Mouse (Mus musculus): ENCODE data around the gene Lct. TPM values are rescaled to one million over a fixed set of nuclear protein-coding genes. Genes with fewer than 3 reads are reported as not detected.

Gene Lct
- polyA plus RNA-seq, 1 experiment, result 0.57 TPM

- no peaks in the 10 kb centered on the region for H3K4me1 ChIP-seq (ENCODE audit: control insufficient read depth, insufficient read depth, low read length)
- no peaks in the 10 kb centered on the region for H3K27me3 ChIP-seq (ENCODE audit: control insufficient read depth, insufficient read depth, low read length)
Observed at GRCm38 (mm10) chr1:128295717-128296528, 32.2 kb downstream of the Lct start.

GRCm38 (mm10) chr1:128295296-128295695 lies 32.8 kb downstream of the Lct start:
- H3K27me3 ChIP-seq (ENCODE audit: control insufficient read depth, insufficient read depth, low read length), result no peaks in the 10 kb centered on the region
- H3K4me3 ChIP-seq (ENCODE audit: control insufficient read depth, low read depth, low read length), result no peak overlapping the region
- TF ChIP-seq POLR2A (IDR thresholded peaks at IDR 0.05; ENCODE audit: control insufficient read depth, low read depth, low read length) (no peak), CTCF (IDR thresholded peaks at IDR 0.05; ENCODE audit: control insufficient read depth, insufficient read depth, insufficient replicate concordance, low read depth, low read length) (no peak)
- H3K27ac ChIP-seq (ENCODE audit: control insufficient read depth, insufficient read depth, low read depth, low read length), result no peak overlapping the region
- H3K36me3 ChIP-seq (ENCODE audit: control insufficient read depth, insufficient read depth, low read length), result no peaks in the 10 kb centered on the region
- no peaks in the 10 kb centered on the region for H3K4me1 ChIP-seq (ENCODE audit: control insufficient read depth, insufficient read depth, low read length)

More at GRCm38 (mm10) chr1:128295717-128296528, 32.2 kb downstream of the Lct start:
- Histone ChIP-seq H3K36me3 (ENCODE audit: control insufficient read depth, insufficient read depth, low read length) (no peaks in the 10 kb centered on the region; the same call in 1 of the 2 replicates), H3K27ac (ENCODE audit: control insufficient read depth, insufficient read depth, low read depth, low read length) (no peak overlapping the region), H3K4me3 (ENCODE audit: control insufficient read depth, low read depth, low read length) (no peak overlapping the region)
- no peak for TF ChIP-seq CTCF (IDR thresholded peaks at IDR 0.05; ENCODE audit: control insufficient read depth, insufficient read depth, insufficient replicate concordance, low read depth, low read length)
- TF ChIP-seq POLR2A (IDR thresholded peaks at IDR 0.05; ENCODE audit: control insufficient read depth, low read depth, low read length), result no peak

- no peaks in the 10 kb centered on the region for H3K4me1 ChIP-seq (ENCODE audit: control insufficient read depth, insufficient read depth, low read length)
- H3K27ac ChIP-seq (ENCODE audit: control insufficient read depth, insufficient read depth, low read depth, low read length), result no peak overlapping the region
- no peaks in the 10 kb centered on the region for H3K27me3 ChIP-seq (ENCODE audit: control insufficient read depth, insufficient read depth, low read length)
- no peak for TF ChIP-seq POLR2A (IDR thresholded peaks at IDR 0.05; ENCODE audit: control insufficient read depth, low read depth, low read length)
- no peak for TF ChIP-seq CTCF (IDR thresholded peaks at IDR 0.05; ENCODE audit: control insufficient read depth, insufficient read depth, insufficient replicate concordance, low read depth, low read length)
- H3K36me3 ChIP-seq (ENCODE audit: control insufficient read depth, insufficient read depth, low read length), result no peaks in the 10 kb centered on the region
- H3K4me3 ChIP-seq (ENCODE audit: control insufficient read depth, low read depth, low read length), result no peak overlapping the region
Observed at GRCm38 (mm10) chr1:128293524-128293923, 34.6 kb downstream of the Lct start.

- no peaks in the 10 kb centered on the region for H3K4me1 ChIP-seq (ENCODE audit: control insufficient read depth, insufficient read depth, low read length)
- no peaks in the 10 kb centered on the region for H3K36me3 ChIP-seq (ENCODE audit: control insufficient read depth, insufficient read depth, low read length)
- no peak overlapping the region for H3K4me3 ChIP-seq (ENCODE audit: control insufficient read depth, low read depth, low read length)
- no peaks in the 10 kb centered on the region for H3K27me3 ChIP-seq (ENCODE audit: control insufficient read depth, insufficient read depth, low read length)
- H3K27ac ChIP-seq (ENCODE audit: control insufficient read depth, insufficient read depth, low read depth, low read length), result no peak overlapping the region
- TF ChIP-seq POLR2A (IDR thresholded peaks at IDR 0.05; ENCODE audit: control insufficient read depth, low read depth, low read length), result no peak
- TF ChIP-seq CTCF (IDR thresholded peaks at IDR 0.05; ENCODE audit: control insufficient read depth, insufficient read depth, insufficient replicate concordance, low read depth, low read length), result no peak
Observed at GRCm38 (mm10) chr1:128290295-128290694, 37.8 kb downstream of the Lct start.

- H3K27ac ChIP-seq (ENCODE audit: control insufficient read depth, insufficient read depth, low read depth, low read length), result no peak overlapping the region
- H3K36me3 ChIP-seq (ENCODE audit: control insufficient read depth, insufficient read depth, low read length), result no peaks in the 10 kb centered on the region
- no peaks in the 10 kb centered on the region for H3K27me3 ChIP-seq (ENCODE audit: control insufficient read depth, insufficient read depth, low read length)
- no peaks in the 10 kb centered on the region for H3K4me1 ChIP-seq (ENCODE audit: control insufficient read depth, insufficient read depth, low read length)
- TF ChIP-seq CTCF (IDR thresholded peaks at IDR 0.05; ENCODE audit: control insufficient read depth, insufficient read depth, insufficient replicate concordance, low read depth, low read length), result no peak
- no peak for TF ChIP-seq POLR2A (IDR thresholded peaks at IDR 0.05; ENCODE audit: control insufficient read depth, low read depth, low read length)
- no peak overlapping the region for H3K4me3 ChIP-seq (ENCODE audit: control insufficient read depth, low read depth, low read length)
Observed at GRCm38 (mm10) chr1:128285136-128285535, 43.0 kb downstream of the Lct start.

- H3K27ac ChIP-seq (ENCODE audit: control insufficient read depth, insufficient read depth, low read depth, low read length), result no peak overlapping the region
- H3K27me3 ChIP-seq (ENCODE audit: control insufficient read depth, insufficient read depth, low read length), result no peaks in the 10 kb centered on the region
- H3K36me3 ChIP-seq (ENCODE audit: control insufficient read depth, insufficient read depth, low read length), result no peaks in the 10 kb centered on the region
- no peak overlapping the region for H3K4me3 ChIP-seq (ENCODE audit: control insufficient read depth, low read depth, low read length)
- no peaks in the 10 kb centered on the region for H3K4me1 ChIP-seq (ENCODE audit: control insufficient read depth, insufficient read depth, low read length)
- TF ChIP-seq POLR2A (IDR thresholded peaks at IDR 0.05; ENCODE audit: control insufficient read depth, low read depth, low read length) (no peak), CTCF (IDR thresholded peaks at IDR 0.05; ENCODE audit: control insufficient read depth, insufficient read depth, insufficient replicate concordance, low read depth, low read length) (no peak)
Observed at GRCm38 (mm10) chr1:128284157-128284690, 43.9 kb downstream of the Lct start.

GRCm38 (mm10) chr1:128282924-128283323 lies 45.2 kb downstream of the Lct start:
- no peaks in the 10 kb centered on the region for H3K4me1 ChIP-seq (ENCODE audit: control insufficient read depth, insufficient read depth, low read length)
- H3K27ac ChIP-seq (ENCODE audit: control insufficient read depth, insufficient read depth, low read depth, low read length), result no peak overlapping the region
- TF ChIP-seq CTCF (IDR thresholded peaks at IDR 0.05; ENCODE audit: control insufficient read depth, insufficient read depth, insufficient replicate concordance, low read depth, low read length) (no peak), POLR2A (IDR thresholded peaks at IDR 0.05; ENCODE audit: control insufficient read depth, low read depth, low read length) (no peak)
- no peaks in the 10 kb centered on the region for H3K27me3 ChIP-seq (ENCODE audit: control insufficient read depth, insufficient read depth, low read length)
- peaks cover 2% of the 10 kb centered on the region for H3K36me3 ChIP-seq (ENCODE audit: control insufficient read depth, insufficient read depth, low read length)
- no peak overlapping the region for H3K4me3 ChIP-seq (ENCODE audit: control insufficient read depth, low read depth, low read length)
